Mouse (Mus musculus) thymus, postnatal 25 days (tissue): Measurements from ENCODE around the gene Shc2.

Experiments used
- DNase-seq: peaks from one replicate; pipeline ENCODE4 v3.0.0; 2022

Gene Shc2

DNA sequence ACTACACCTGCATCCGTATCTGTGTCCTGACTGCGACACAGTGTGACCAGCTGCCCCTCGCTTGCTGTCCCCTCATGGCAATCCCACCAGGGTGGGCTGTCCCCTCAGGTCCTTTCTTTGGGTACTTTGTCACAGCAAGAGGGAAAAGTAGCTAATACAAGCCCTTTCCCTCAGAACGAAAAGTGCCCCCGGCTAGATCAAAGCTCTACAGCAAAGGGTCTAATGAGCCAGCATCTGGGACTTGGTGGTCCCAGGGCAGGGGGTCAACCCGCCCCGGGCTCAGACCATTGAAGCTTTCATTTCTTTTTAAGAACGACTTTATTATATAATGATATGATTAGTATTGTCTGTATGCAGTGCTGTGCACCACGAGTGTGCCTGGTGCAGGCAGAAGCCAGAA lies 59.4 kb downstream of the Shc2 start:
- no peak for DNase-seq

DNA sequence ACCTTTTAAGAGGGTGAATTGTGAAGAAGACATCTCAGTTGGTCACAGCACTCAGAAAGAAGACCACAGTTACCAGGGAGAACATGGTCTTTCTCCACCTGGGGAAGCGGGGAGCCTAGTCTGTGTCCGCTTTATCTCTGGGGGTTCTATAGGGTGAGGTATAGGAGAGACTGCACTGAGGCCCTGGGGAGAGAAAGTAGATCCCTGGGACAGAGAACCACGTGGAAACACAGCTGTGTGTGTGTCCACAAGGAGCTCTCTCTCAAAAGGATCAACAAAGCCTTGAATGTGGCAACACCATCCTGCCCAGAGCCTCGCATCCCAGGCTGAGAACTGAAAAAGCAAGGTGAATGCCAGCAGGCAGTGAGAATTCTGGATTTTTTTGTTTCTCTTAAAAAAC lies 60.3 kb downstream of the Shc2 start:
- no peak for DNase-seq

DNA sequence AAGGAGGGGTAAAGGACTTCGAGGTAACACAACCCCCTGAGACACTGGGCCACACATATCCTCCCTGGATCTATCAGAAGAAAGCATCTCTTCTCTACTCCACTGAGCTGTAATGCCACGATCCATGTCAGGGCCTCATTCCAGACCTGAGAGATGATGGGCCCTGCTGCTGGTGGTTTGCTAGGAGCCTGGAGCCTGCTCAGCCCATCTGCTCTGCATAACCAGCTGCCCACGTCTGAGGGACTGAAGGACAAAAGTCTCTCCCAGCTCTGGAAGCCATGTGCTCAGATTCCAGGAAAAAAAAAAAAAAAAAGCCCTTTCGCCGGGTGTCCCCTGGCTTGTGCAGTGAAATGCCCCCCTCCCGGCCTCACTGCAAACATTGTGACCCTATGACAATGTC lies 62.0 kb downstream of the Shc2 start:
- DNase-seq, result no peak

DNA sequence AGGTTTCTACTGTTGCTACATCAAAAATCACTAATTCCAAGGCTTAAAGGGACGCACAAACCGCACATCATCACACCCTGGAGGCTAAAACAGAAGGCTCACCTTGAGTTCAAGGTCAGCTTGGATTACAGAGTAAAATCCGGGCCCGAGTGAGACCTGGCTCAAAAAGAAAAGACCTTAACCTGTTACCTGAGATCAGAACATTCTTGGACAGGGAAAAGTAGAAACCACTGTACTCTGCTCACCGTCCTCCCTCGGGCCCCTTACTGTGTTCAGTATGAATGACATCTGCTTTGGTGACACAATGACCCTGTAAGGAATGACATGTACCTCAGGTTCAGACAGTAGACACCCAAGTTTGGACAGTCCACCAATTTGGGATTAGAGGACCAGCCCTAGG lies 62.9 kb downstream of the Shc2 start:
- no peak for DNase-seq

DNA sequence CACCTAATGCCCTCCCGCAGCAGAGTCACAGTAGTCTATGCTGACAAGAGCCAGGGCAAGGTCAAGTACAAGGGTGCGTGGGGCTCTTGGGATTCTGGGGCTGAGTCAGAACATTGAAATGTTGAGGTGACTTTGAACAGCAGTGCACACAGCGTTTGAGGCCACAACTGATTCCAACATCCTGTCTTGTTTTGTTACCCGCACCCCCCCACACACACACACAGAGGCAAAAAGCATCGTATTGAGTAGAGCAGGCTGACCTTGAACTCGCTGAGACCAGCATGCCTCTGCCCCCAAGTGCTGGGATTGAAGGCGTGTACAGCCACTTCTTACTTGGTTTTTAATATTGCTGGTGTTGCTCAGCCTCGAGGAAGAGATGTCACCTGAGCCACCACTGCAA lies 63.4 kb downstream of the Shc2 start:
- DNase-seq, result no peak

DNA sequence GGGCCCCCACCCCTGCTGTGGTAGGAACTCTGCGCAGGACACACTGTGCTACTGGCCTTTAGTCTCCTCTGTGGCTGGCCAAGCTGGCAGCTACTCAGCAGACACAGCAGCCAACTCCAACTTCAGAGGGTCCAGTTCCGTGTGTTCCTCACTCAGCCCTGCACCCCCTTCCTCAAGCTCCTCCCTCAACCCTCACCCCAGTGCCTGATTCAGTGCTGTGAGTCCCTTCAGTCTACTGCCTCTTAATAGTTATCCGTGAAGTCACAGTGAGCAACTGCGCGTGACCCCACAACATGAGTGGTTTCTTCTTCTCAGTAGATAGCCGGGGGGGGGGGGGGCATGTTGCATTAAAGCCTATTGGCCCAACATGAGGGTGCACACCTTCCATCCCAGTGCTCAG lies 64.1 kb downstream of the Shc2 start:
- no peak for DNase-seq

DNA sequence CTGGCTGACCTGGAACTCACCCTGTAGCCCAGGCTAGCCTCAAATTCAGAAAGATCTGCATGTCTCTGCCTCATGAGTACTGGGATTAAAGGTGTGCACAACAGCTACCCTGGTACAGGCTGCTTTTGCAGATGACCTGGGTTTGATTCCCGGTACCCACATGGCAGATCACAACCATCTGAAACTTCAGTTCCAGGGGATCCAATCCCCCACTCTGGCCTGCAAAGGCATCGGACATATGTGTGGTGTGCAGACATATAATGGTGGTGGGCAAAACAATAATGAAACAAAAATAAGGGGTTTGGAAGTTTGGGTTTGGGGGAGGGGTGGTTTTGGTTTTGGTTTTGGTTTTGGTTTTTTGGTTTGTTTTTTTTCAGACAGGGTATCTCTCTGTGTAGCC lies 66.4 kb downstream of the Shc2 start:
- no peak for DNase-seq

DNA sequence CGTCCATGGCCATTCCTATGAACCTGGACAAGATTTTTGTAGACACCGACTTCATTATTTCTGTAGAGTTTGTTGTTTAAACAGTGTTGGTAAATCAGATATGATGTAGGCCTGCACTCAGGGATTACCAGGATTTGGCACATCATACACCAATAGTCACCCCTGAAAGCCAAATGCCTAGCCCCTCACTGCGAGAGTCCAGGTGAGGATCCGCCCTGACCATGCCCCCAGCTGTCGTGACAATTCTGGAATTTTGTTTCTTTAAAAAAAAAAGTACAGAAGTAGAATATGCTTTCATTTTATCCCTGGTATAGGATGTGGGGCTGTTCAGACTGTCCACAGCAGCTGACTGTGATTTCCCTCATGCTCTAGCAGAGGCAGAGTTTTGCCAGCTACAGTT lies 67.8 kb downstream of the Shc2 start:
- DNase-seq, result no peak
